Mouse (Mus musculus): ENCODE results near the gene Stkld1. TPM values are rescaled to one million over a fixed set of nuclear protein-coding genes. Genes with fewer than 3 reads are reported as not detected.
A peak's percentile ranks its signal among the peaks of the same experiment; 100 is the strongest.

Gene Stkld1
- total RNA-seq (2012; rRNA removed) (0.08 and 0.13 TPM in 2 replicates), total RNA-seq (2014; rRNA removed) (0.19 TPM in 1 of 2 replicates, not detected in the other), polyA plus RNA-seq (2012; ENCODE audit: insufficient read length, low read depth) (0.29 and 0.33 TPM in 2 replicates)

GRCm38 (mm10) chr2:26933304-26934055, at the start of gene Stkld1, which contains the start of gene Surf4:
TSS of gene Stkld1 (plus strand) at chr2:26934047.
TSS of gene Surf4 (minus strand) at chr2:26933928.
- Histone ChIP-seq H3K4me3 (replicated peaks in 1 of 3; ENCODE audit: low read depth in 2 of 3, low read length in 2 of 3, poor library complexity in 1 of 3) (peak within 1 kb of the TSS; percentile 83 to 94 (median 94)), H3K9me3 (replicated peaks; ENCODE audit: low read length) (no peaks in the 10 kb centered on the region), H3K79me2 (replicated peaks; ENCODE audit: control insufficient read depth, extremely low read depth, insufficient read depth, poor library complexity, severe bottlenecking) (peaks cover 45% of the 10 kb centered on the region), H3K4me2 (ENCODE audit: insufficient read depth, low read depth, poor library complexity, severe bottlenecking) (peak within 1 kb of the TSS; percentile 89), H3K9ac (ENCODE audit: insufficient read depth, low read depth) (peak within 1 kb of the TSS; percentile 96), H3K27ac (ENCODE audit: insufficient read depth, low read depth) (peak within 1 kb of the TSS; percentile 61), H3K36me3 (replicated peaks in 1 of 2; ENCODE audit: control insufficient read depth in 1 of 2, insufficient read depth in 1 of 2, low read length in 1 of 2) (peaks cover 16 to 32% of the 10 kb centered on the region in 2 experiments), H3K27me3 (replicated peaks) (no peaks in the 10 kb centered on the region), H3K4me1 (ENCODE audit: control insufficient read depth in 1 of 2, insufficient read depth in 2 of 2) (peaks cover 25 to 69% of the 10 kb centered on the region in 2 experiments)
- TF ChIP-seq GABPA (IDR thresholded peaks at IDR 0.05; ENCODE audit: insufficient replicate concordance, low read depth, low read length): no peak
- peak; percentile 40; the same call in 1 of the 2 replicates for TF ChIP-seq MEF2A (IDR thresholded peaks at IDR 0.05; ENCODE audit: borderline replicate concordance, low read depth, low read length)
- TF ChIP-seq ZC3H11A (IDR thresholded peaks at IDR 0.05; ENCODE audit: low read depth, low read length): no peak
- TF ChIP-seq ELF1 (IDR thresholded peaks at IDR 0.05; ENCODE audit: low read depth, low read length): peak; percentile 66
- TF ChIP-seq USF2 (conservative IDR thresholded peaks at IDR 0.05; ENCODE audit: low read depth, low read length): no peak
- TF ChIP-seq KAT2A (IDR thresholded peaks at IDR 0.05; ENCODE audit: insufficient replicate concordance, low read length): 0 out of 2 replicates have a peak, but pooled peaks have one; percentile 42
- TF ChIP-seq MYC (IDR thresholded peaks at IDR 0.05; ENCODE audit: low read depth, low read length): no peak
- TF ChIP-seq TBP (conservative IDR thresholded peaks at IDR 0.05; ENCODE audit: low read depth, low read length): no peak
- TF ChIP-seq TCF12 (IDR thresholded peaks at IDR 0.05; ENCODE audit: low read depth, low read length): peak; percentile 73
- TF ChIP-seq MAZ (IDR thresholded peaks at IDR 0.05; ENCODE audit: low read depth, low read length): peak; percentile 83
- TF ChIP-seq UBTF (IDR thresholded peaks at IDR 0.05; ENCODE audit: low read depth, low read length): 0 out of 2 replicates have a peak, but pooled peaks have one; percentile 59
- no peak for TF ChIP-seq JUND (conservative IDR thresholded peaks at IDR 0.05; ENCODE audit: low read depth, low read length)
- no peak for TF ChIP-seq CHD1 (IDR thresholded peaks at IDR 0.05; ENCODE audit: low read depth, low read length)
- TF ChIP-seq RCOR1 (conservative IDR thresholded peaks at IDR 0.05; ENCODE audit: low read depth, low read length): no peak
- TF ChIP-seq BHLHE40 (IDR thresholded peaks at IDR 0.05; ENCODE audit: low read depth, low read length): no peak
- no peak for TF ChIP-seq USF1 (IDR thresholded peaks at IDR 0.05; ENCODE audit: low read depth, low read length)
- no peak for TF ChIP-seq MAFK (IDR thresholded peaks at IDR 0.05; ENCODE audit: insufficient replicate concordance, low read length)
- peak; percentile 94 for TF ChIP-seq ZMIZ1 (IDR thresholded peaks at IDR 0.05; ENCODE audit: low read depth, low read length)
- TF ChIP-seq PAX5 (IDR thresholded peaks at IDR 0.05; ENCODE audit: low read length): no peak
- TF ChIP-seq NELFE (IDR thresholded peaks at IDR 0.05; ENCODE audit: low read depth, low read length): peak; percentile 91
- peak; percentile 67; the same call in 1 of the 2 replicates for TF ChIP-seq POLR2AphosphoS2 (IDR thresholded peaks at IDR 0.05; ENCODE audit: low read depth, low read length)
- no peak for TF ChIP-seq IRF4 (IDR thresholded peaks at IDR 0.05; ENCODE audit: low read depth, low read length)
- TF ChIP-seq SIN3A (IDR thresholded peaks at IDR 0.05; ENCODE audit: low read length): peak; percentile 32; the same call in 1 of the 2 replicates
- peak; percentile 62 for TF ChIP-seq HCFC1 (IDR thresholded peaks at IDR 0.05; ENCODE audit: low read depth, low read length)
- peak; percentile 77 for TF ChIP-seq NRF1 (IDR thresholded peaks at IDR 0.05; ENCODE audit: low read depth, low read length)
- TF ChIP-seq CTCF (conservative IDR thresholded peaks at IDR 0.05 in 1 of 2, IDR thresholded peaks at IDR 0.05 in 1 of 2; ENCODE audit: low read depth in 2 of 2, low read length in 2 of 2): no peak
- no peak for TF ChIP-seq SMC3 (IDR thresholded peaks at IDR 0.05; ENCODE audit: low read depth, low read length)
- TF ChIP-seq ETS1 (conservative IDR thresholded peaks at IDR 0.05; ENCODE audit: low read depth, low read length): no peak
- TF ChIP-seq CHD2 (IDR thresholded peaks at IDR 0.05; ENCODE audit: low read length): no peak
- TF ChIP-seq JUN (IDR thresholded peaks at IDR 0.05; ENCODE audit: insufficient read depth, low read depth, low read length): no peak
- TF ChIP-seq EP300 (IDR thresholded peaks at IDR 0.05; ENCODE audit: low read length): no peak
- TF ChIP-seq E2F4 (IDR thresholded peaks at IDR 0.05; ENCODE audit: insufficient replicate concordance, low read depth, low read length): no peak
- peak; percentile 88 for TF ChIP-seq POLR2A (IDR thresholded peaks at IDR 0.05; ENCODE audit: low read depth, low read length)
- TF ChIP-seq RAD21 (IDR thresholded peaks at IDR 0.05; ENCODE audit: low read depth, low read length): no peak
- TF ChIP-seq MAX (IDR thresholded peaks at IDR 0.05; ENCODE audit: low read length): no peak
- TF ChIP-seq ZNF384 (IDR thresholded peaks at IDR 0.05; ENCODE audit: low read depth, low read length): no peak
- DNase-seq (ENCODE audit: extremely low read depth): peak; percentile 97
- dilution Hi-C loops (cut with MboI; ENCODE audit: extremely low pct_ligation_motif_present, extremely low pct_unique_long_range_greater_than_20kb, low sequenced_read_pairs) (no loop called here), in situ Hi-C loops (cut with MboI; ENCODE audit: low pct_ligation_motif_present, low pct_unique_long_range_greater_than_20kb, low sequenced_read_pairs) (no loop called here)

Measured in CH12.LX (cell line).